Mouse (Mus musculus) cortical plate, adult 2 months (tissue): ENCODE results near the gene Necab2. TPM values are rescaled to one million over a fixed set of nuclear protein-coding genes. Genes with fewer than 3 reads are reported as not detected.

Source experiments
- H3K27ac ChIP-seq: fragments of 200-500 bp; 2 replicates; pipeline ENCODE4 v1.5.1; 2012; ENCODE audit warnings: low read length, control low read depth, inconsistent platforms; ENCODE audit not compliant: insufficient read depth
- H3K4me1 ChIP-seq: fragments of 200-500 bp; 2 replicates; pipeline ENCODE4 v1.6.1; 2011; ENCODE audit warnings: low read length; ENCODE audit not compliant: control insufficient read depth, insufficient read depth
- H3K4me3 ChIP-seq: fragments of 200-500 bp; 2 replicates; pipeline ENCODE4 v1.5.1; 2011; ENCODE audit warnings: mild to moderate bottlenecking, low read length, control low read depth; ENCODE audit not compliant: insufficient read depth
- CTCF ChIP-seq: fragments of 200-500 bp; IDR thresholded peaks from 2 replicates; pipeline ENCODE4 v1.5.1; 2011; ENCODE audit warnings: mild to moderate bottlenecking, control low read depth, low read length; ENCODE audit not compliant: insufficient read depth; ENCODE audit errors: extremely low read depth
- POLR2A ChIP-seq: fragments of 200-500 bp; IDR thresholded peaks from 2 replicates; pipeline ENCODE4 v1.6.1; 2011; ENCODE audit warnings: mild to moderate bottlenecking, low read length, control low read depth; ENCODE audit not compliant: insufficient read depth; ENCODE audit errors: extremely low read depth
- polyA plus RNA-seq: library from polyadenylated mRNA; depleted of rRNA; stranded (reverse); fragments of >200 nt; gene quantifications from 2 replicates; pipeline ENCODE4 v1.2.3, GENCODE M21; 2012; rRNA removed

Gene Necab2
- polyA plus RNA-seq, 1 experiment: 48.3 TPM

GRCm38 (mm10) chr8:119506106-119506505 is 59.6 kb downstream of the Necab2 start:
- TF ChIP-seq CTCF (no peak), POLR2A (no peak)
- H3K4me3 ChIP-seq: no peak overlapping the region
- H3K4me1 ChIP-seq: no peaks in the 10 kb centered on the region
- no peak overlapping the region for H3K27ac ChIP-seq

DNA sequence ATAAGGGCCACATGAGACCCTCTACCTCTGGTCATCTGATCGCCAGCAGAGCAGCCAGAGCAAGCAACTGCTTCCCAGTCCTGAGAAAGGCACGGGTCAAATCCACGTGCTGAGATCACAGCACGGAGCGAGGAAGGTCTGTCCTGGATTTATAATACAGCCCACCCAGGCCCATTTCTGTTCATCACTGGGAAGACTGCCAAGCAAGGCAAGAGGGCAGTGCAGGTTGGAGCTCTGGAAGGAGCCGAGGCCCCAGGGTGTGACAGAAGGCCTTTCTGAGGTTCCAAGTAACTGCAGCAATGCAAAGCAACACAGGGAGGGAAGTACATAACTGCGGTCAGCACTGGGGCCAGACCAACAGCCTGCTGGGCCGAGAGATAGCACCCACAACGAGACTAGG is 64.0 kb downstream of the Necab2 start:
- TF ChIP-seq POLR2A (no peak), CTCF (no peak)
- H3K4me3 ChIP-seq: no peak overlapping the region
- no peak overlapping the region for H3K27ac ChIP-seq
- H3K4me1 ChIP-seq: no peaks in the 10 kb centered on the region

DNA sequence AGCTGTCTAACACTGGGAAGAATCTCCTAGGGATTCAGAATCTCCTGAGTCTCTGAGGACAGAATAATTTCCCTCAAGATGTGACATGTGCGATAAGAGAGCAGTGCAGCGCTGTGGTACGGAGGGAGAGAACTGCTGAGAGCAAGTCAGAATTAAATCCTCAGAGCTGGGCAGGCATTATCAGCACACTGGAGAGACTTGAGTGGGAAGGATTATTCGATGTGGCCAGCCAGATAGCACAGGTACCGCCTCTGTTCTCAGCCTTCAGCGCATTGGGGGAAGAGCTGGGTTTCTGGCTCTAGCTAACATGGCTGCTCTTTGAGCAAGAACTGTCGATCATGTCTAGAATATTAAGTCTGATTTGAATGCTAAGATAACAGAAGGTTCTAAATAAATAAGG is 65.2 kb downstream of the Necab2 start:
- Histone ChIP-seq H3K4me1 (no peaks in the 10 kb centered on the region), H3K4me3 (no peak overlapping the region), H3K27ac (no peak overlapping the region)
- TF ChIP-seq POLR2A (no peak), CTCF (no peak)

DNA sequence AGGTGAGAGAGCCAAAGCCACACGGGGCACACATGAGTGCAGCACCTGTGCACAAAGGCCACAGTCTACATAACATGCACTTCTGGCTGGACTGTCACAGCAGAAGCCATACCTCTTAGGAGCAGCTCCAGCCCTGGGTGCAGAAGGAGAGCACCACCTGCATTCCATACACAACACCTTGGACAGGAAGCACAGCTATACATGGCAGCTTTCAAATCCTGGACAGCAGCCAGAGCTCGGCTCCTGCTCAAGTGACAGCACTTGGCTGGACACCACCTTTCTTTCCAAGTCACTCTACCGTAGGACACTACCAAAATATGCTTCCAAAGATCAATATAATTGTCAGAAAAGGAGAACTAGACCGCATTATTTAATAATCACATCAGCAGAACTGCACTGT is 66.9 kb downstream of the Necab2 start:
- Histone ChIP-seq H3K4me3 (no peak overlapping the region), H3K4me1 (no peaks in the 10 kb centered on the region), H3K27ac (no peak overlapping the region)
- TF ChIP-seq CTCF (no peak), POLR2A (no peak)

DNA sequence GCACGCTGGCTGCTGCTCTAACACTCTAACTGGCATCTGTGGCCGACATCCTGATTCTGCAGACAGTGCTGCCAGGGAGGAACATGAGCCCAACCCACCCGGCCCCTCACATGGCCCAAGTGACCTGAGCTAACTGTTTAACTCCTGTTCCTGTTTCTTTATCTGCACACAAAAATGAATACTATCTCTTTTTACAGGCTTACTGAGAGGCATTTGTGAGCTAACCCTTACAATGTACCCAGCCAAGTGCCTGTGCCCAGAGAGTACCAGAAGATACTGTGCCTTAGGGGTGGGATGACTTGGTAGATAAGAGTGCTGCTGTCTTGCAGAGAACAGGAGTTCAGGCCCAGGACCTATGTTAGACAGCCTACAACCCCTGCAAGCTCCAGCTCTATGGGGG is 68.4 kb downstream of the Necab2 start:
- no peak overlapping the region for H3K27ac ChIP-seq
- TF ChIP-seq CTCF (no peak), POLR2A (no peak)
- no peaks in the 10 kb centered on the region for H3K4me1 ChIP-seq
- no peak overlapping the region for H3K4me3 ChIP-seq

GRCm38 (mm10) chr8:119515767-119516166 is 69.2 kb downstream of the Necab2 start:
- Histone ChIP-seq H3K27ac (no peak overlapping the region), H3K4me1 (no peaks in the 10 kb centered on the region), H3K4me3 (no peak overlapping the region)
- no peak for TF ChIP-seq CTCF
- no peak for TF ChIP-seq POLR2A

GRCm38 (mm10) chr8:119516674-119517073 is 70.2 kb downstream of the Necab2 start:
- no peak overlapping the region for H3K27ac ChIP-seq
- no peak for TF ChIP-seq POLR2A
- TF ChIP-seq CTCF: no peak
- H3K4me3 ChIP-seq: no peak overlapping the region
- no peaks in the 10 kb centered on the region for H3K4me1 ChIP-seq

GRCm38 (mm10) chr8:119520102-119520501 is 73.6 kb downstream of the Necab2 start:
- peak; percentile 21; the same call in 1 of the 2 replicates for TF ChIP-seq CTCF
- TF ChIP-seq POLR2A: no peak
- Histone ChIP-seq H3K4me1 (no peaks in the 10 kb centered on the region), H3K27ac (no peak overlapping the region), H3K4me3 (no peak overlapping the region)

Other genes starting within 250 kb of the Necab2 start
- 451 and 498 TPM in 2 replicates for gene Hsbp1, start 102.2 kb upstream of the Necab2 start, polyA plus RNA-seq
- gene Mlycd, start 51.8 kb upstream of the Necab2 start, polyA plus RNA-seq: 24.7 and 26.9 TPM in 2 replicates
- 0.86 and 1.1 TPM in 2 replicates for gene Osgin1, start 12.6 kb upstream of the Necab2 start, polyA plus RNA-seq
- 0.09 and 0.23 TPM in 2 replicates for gene Slc38a8, start 55.0 kb downstream of the Necab2 start, polyA plus RNA-seq
- gene Mbtps1, start 112.0 kb downstream of the Necab2 start, polyA plus RNA-seq: 63.1 and 66.1 TPM in 2 replicates
- gene Hsdl1, start 128.5 kb downstream of the Necab2 start, polyA plus RNA-seq: 31.1 and 32.2 TPM in 2 replicates
- gene Dnaaf1, start 128.5 kb downstream of the Necab2 start, polyA plus RNA-seq: 0.21 and 0.44 TPM in 2 replicates
- 15.8 and 16.6 TPM in 2 replicates for gene Taf1c, start 158.5 kb downstream of the Necab2 start, polyA plus RNA-seq
- 0.08 and 0.23 TPM in 2 replicates for gene Adad2, start 166.0 kb downstream of the Necab2 start, polyA plus RNA-seq
- gene Kcng4, start 189.0 kb downstream of the Necab2 start, polyA plus RNA-seq: 5.3 and 5.5 TPM in 2 replicates
- 17.5 and 20.3 TPM in 2 replicates for gene Wfdc1, start 219.6 kb downstream of the Necab2 start, polyA plus RNA-seq